8 mouse cellular contexts compared by ENCODE assay signal in genomic region chr4:133599571-133600073, GRCm38 (mm10). TPM values are rescaled to one million over a fixed set of nuclear protein-coding genes. Genes with fewer than 3 reads are reported as not detected.
DNase-seq lines count a peak whose midpoint lies in the region; TF ChIP-seq lines count a peak whose summit lies in the region.

No protein-coding gene starts in this region.

- DNase-seq in adipocyte (ENCODE audit: low spot score), result peak; percentile 28
- DNase-seq in embryo, embryonic 10 days (ENCODE audit: low spot score), result peak; percentile 93
- peak; percentile 79 to 88 for DNase-seq in gastrocnemius, adult 8-10 months (ENCODE audit: low spot score in 2 of 2)
- DNase-seq in hindlimb bud, embryonic 11.5 days (ENCODE audit: extremely low spot score, low read depth, low spot score), result peak; percentile 37
- DNase-seq in left cerebral cortex, adult 2 months (ENCODE audit: extremely low spot score in 1 of 2, low spot score in 2 of 2), result peak; percentile 77 to 82
- peak; percentile 58 for DNase-seq in retina, postnatal 7 days (ENCODE audit: low read depth, low spot score)
- peak; percentile 78 for DNase-seq in urinary bladder, postnatal 10 days (ENCODE audit: low spot score)

- under 1% methylated on average over 50 of the region's 50 CpGs for WGBS in macrophage (ENCODE audit: missing documents)

- H3K79me2 ChIP-seq in macrophage (ENCODE audit: inconsistent target), result no peaks in the 10 kb centered on the region

- peak overlapping the region; percentile 54 for H3K4me3 ChIP-seq in left cerebral cortex, adult 2 months
- peak overlapping the region; percentile 44 for H3K4me3 ChIP-seq in macrophage (ENCODE audit: inconsistent target)

- H3K27ac ChIP-seq in left cerebral cortex, adult 2 months, result no peak overlapping the region
- no peak overlapping the region for H3K27ac ChIP-seq in macrophage

- peaks cover 10% of the 10 kb centered on the region; the same call in 1 of the 2 replicates for H3K36me3 ChIP-seq in macrophage (ENCODE audit: inconsistent target)

- intact Hi-C loops in left cerebral cortex, adult 2 months (cut with DNase I), result loop anchor here (10.0 kb wide), 1 partner anchor 155 kb away; the partner anchor contains the start of gene Arid1a

- no peak for TF ChIP-seq CTCF in left cerebral cortex, adult 2 months (IDR thresholded peaks at IDR 0.05)

RNA-seq across cellular contexts. Expression of gene Sfn, which starts 2.3 kb away (rescaled TPM):
- total RNA-seq in gastrocnemius, adult 8-10 months (2022), result 1 to 10 TPM in 1 of 4 experiments, under 1 TPM in 3; 0.51 to 1.3 (median 0.79) TPM
- 1 to 10 TPM; 1.7 to 2.6 TPM for total RNA-seq in left cerebral cortex, adult 2 months (2021)
- 10 to 100 TPM in 11 of 26 experiments, 1 to 10 TPM in 15; 5.2 to 18.2 (median 9.0) TPM for total RNA-seq in macrophage (2018; cell fraction: chromatin; rRNA removed)
- total RNA-seq in macrophage (2018; cell fraction: cytosol; rRNA removed), result 1 to 10 TPM; 2.3 to 6.2 (median 4.7) TPM
- total RNA-seq in macrophage (2018; cell fraction: nucleus; rRNA removed), result 10 to 100 TPM in 10 of 26 experiments, 1 to 10 TPM in 16; 6.7 to 14.4 (median 9.6) TPM
- 2.4 to 3.6 TPM (median 3.0 TPM) in 3 replicates for polyA plus RNA-seq in macrophage (2018)

RNA-seq across cellular contexts. Expression of gene Gpn2, which starts 15.5 kb away (rescaled TPM):
- total RNA-seq in gastrocnemius, adult 8-10 months (2022), result 1 to 10 TPM; 4.8 to 6.8 (median 5.7) TPM
- 10 to 100 TPM in 1 of 2 experiments, 1 to 10 TPM in 1; 9.4 to 12.3 TPM for total RNA-seq in left cerebral cortex, adult 2 months (2021)
- 10 to 100 TPM in 25 of 26 experiments, 1 to 10 TPM in 1; 9.3 to 25.8 (median 14.9) TPM for total RNA-seq in macrophage (2018; cell fraction: chromatin; rRNA removed)
- 10 to 100 TPM in 22 of 26 experiments, 1 to 10 TPM in 4; 8.6 to 15.0 (median 11.9) TPM for total RNA-seq in macrophage (2018; cell fraction: cytosol; rRNA removed)
- 10 to 100 TPM in 24 of 26 experiments, 1 to 10 TPM in 2; 7.7 to 23.5 (median 16.5) TPM for total RNA-seq in macrophage (2018; cell fraction: nucleus; rRNA removed)
- 5.4 to 14.2 TPM (median 12.1 TPM) in 3 replicates for polyA plus RNA-seq in macrophage (2018)

RNA-seq across cellular contexts. Expression of gene Gpatch3, which starts 25.1 kb away (rescaled TPM):
- 1 to 10 TPM; 3.0 to 3.8 (median 3.4) TPM for total RNA-seq in gastrocnemius, adult 8-10 months (2022)
- total RNA-seq in left cerebral cortex, adult 2 months (2021), result 1 to 10 TPM; 8.5 to 8.7 TPM
- total RNA-seq in macrophage (2018; cell fraction: chromatin; rRNA removed), result 100 to 1,000 TPM in 3 of 26 experiments, 10 to 100 TPM in 23; 52.3 to 159 (median 67.1) TPM
- total RNA-seq in macrophage (2018; cell fraction: cytosol; rRNA removed), result 10 to 100 TPM; 13.2 to 23.2 (median 17.6) TPM
- total RNA-seq in macrophage (2018; cell fraction: nucleus; rRNA removed), result 10 to 100 TPM; 22.0 to 60.1 (median 38.5) TPM
- polyA plus RNA-seq in macrophage (2018), result 13.9 to 16.6 TPM (median 14.8 TPM) in 3 replicates

RNA-seq across cellular contexts. Expression of gene Nr0b2, which starts 46.4 kb away (rescaled TPM):
- under 1 TPM in 1 of 4 experiments, not detected in 3; 0.34 TPM for total RNA-seq in gastrocnemius, adult 8-10 months (2022)
- not detected for total RNA-seq in left cerebral cortex, adult 2 months (2021)
- not detected for total RNA-seq in macrophage (2018; cell fraction: chromatin; rRNA removed)
- under 1 TPM in 16 of 26 experiments, not detected in 10; 0.13 to 0.81 (median 0.26) TPM for total RNA-seq in macrophage (2018; cell fraction: cytosol; rRNA removed)
- under 1 TPM in 1 of 26 experiments, not detected in 25; 0.89 TPM for total RNA-seq in macrophage (2018; cell fraction: nucleus; rRNA removed)
- 0.21 to 0.88 TPM in 2 of 3 replicates, not detected in the other for polyA plus RNA-seq in macrophage (2018)

RNA-seq across cellular contexts. Expression of gene Zdhhc18, which starts 50.3 kb away (rescaled TPM):
- total RNA-seq in gastrocnemius, adult 8-10 months (2022), result 10 to 100 TPM; 25.7 to 48.0 (median 33.2) TPM
- total RNA-seq in left cerebral cortex, adult 2 months (2021), result 10 to 100 TPM; 33.2 to 36.8 TPM
- 100 to 1,000 TPM in 6 of 26 experiments, 10 to 100 TPM in 20; 33.1 to 176 (median 55.0) TPM for total RNA-seq in macrophage (2018; cell fraction: chromatin; rRNA removed)
- total RNA-seq in macrophage (2018; cell fraction: cytosol; rRNA removed), result 10 to 100 TPM; 12.1 to 36.4 (median 19.1) TPM
- total RNA-seq in macrophage (2018; cell fraction: nucleus; rRNA removed), result 100 to 1,000 TPM in 3 of 26 experiments, 10 to 100 TPM in 23; 29.4 to 155 (median 46.0) TPM
- polyA plus RNA-seq in macrophage (2018), result 15.6 to 22.3 TPM (median 19.4 TPM) in 3 replicates

Comparison
In these comparisons a context has a peak if more than half of its experiments do, and no peak if none do; other contexts are left out.
1. DNase-seq: peak in every context shown above with its lines; median percentile 93 in embryo, embryonic 10 days; 84 in gastrocnemius, adult 8-10 months; 80 in left cerebral cortex, adult 2 months; 78 in urinary bladder, postnatal 10 days; 58 in retina, postnatal 7 days; 37 in hindlimb bud, embryonic 11.5 days; 28 in adipocyte.